Mouse (Mus musculus) skeletal muscle tissue, adult 2 months (tissue): Measurements from ENCODE around the gene Tmem245.
"Not testable (repeated sequence)": the region's sequence is repeated elsewhere in the genome, so short reads cannot be mapped to it uniquely, and the experiment has no call there.

ENCODE experiments used
- DNase-seq: peaks from one replicate; pipeline ENCODE4 v3.0.0-alpha.2; 2012; ENCODE audit warnings: low read depth, low spot score

Gene Tmem245

GRCm38 (mm10) chr4:56926971-56927370 is 20.3 kb downstream of the Tmem245 start:
- DNase-seq = no peak

- DNase-seq = no peak
These were observed 25.0 kb downstream of the Tmem245 start for GRCm38 (mm10) chr4:56922229-56922628.

- DNase-seq = no peak
These were observed 31.4 kb downstream of the Tmem245 start for GRCm38 (mm10) chr4:56915732-56916325.

GRCm38 (mm10) chr4:56914761-56915160 is 32.5 kb downstream of the Tmem245 start:
- DNase-seq = no peak

- no peak for DNase-seq
These were observed 32.9 kb downstream of the Tmem245 start for GRCm38 (mm10) chr4:56914338-56914737.

GRCm38 (mm10) chr4:56912382-56913001 is 34.7 kb downstream of the Tmem245 start:
- DNase-seq = no peak

- no peak for DNase-seq
These were observed 37.7 kb downstream of the Tmem245 start for GRCm38 (mm10) chr4:56909568-56909967.

- no peak for DNase-seq
These were observed 39.6 kb downstream of the Tmem245 start for GRCm38 (mm10) chr4:56907671-56908070.

GRCm38 (mm10) chr4:56906926-56907325 is 40.3 kb downstream of the Tmem245 start:
- DNase-seq = no peak

- no peak for DNase-seq
These were observed 41.7 kb downstream of the Tmem245 start for GRCm38 (mm10) chr4:56905507-56905906.

- DNase-seq = no peak
These were observed 45.6 kb downstream of the Tmem245 start for GRCm38 (mm10) chr4:56901671-56902070.

GRCm38 (mm10) chr4:56899216-56899615 is 48.0 kb downstream of the Tmem245 start:
- DNase-seq = no peak

- DNase-seq = no peak
These were observed 49.7 kb downstream of the Tmem245 start for GRCm38 (mm10) chr4:56897511-56897910.

- no peak for DNase-seq
These were observed 53.0 kb downstream of the Tmem245 start for GRCm38 (mm10) chr4:56894196-56894595.

- no peak for DNase-seq
These were observed 54.6 kb downstream of the Tmem245 start for GRCm38 (mm10) chr4:56892501-56893115.

- no peak for DNase-seq
These were observed 58.8 kb downstream of the Tmem245 start for GRCm38 (mm10) chr4:56888483-56888882.

GRCm38 (mm10) chr4:56886286-56886979 is 60.8 kb downstream of the Tmem245 start:
- no peak for DNase-seq

GRCm38 (mm10) chr4:56880036-56880703 is 67.1 kb downstream of the Tmem245 start:
- DNase-seq = no peak

- no peak for DNase-seq
These were observed 68.3 kb downstream of the Tmem245 start for GRCm38 (mm10) chr4:56878971-56879370.

GRCm38 (mm10) chr4:56870541-56870940 is 76.7 kb downstream of the Tmem245 start:
- not testable (repeated sequence) for DNase-seq

GRCm38 (mm10) chr4:56867761-56868160 is 79.5 kb downstream of the Tmem245 start:
- DNase-seq = no peak

- DNase-seq = peak; percentile 67
These were observed 81.3 kb downstream of the Tmem245 start for GRCm38 (mm10) chr4:56865971-56866370.
